Mouse (Mus musculus): ENCODE measurements around the gene Mtf1.

- TF ChIP-seq CTCF (IDR thresholded peaks at IDR 0.05; ENCODE audit: insufficient read depth, low read depth, low read length), result no peak
- TF ChIP-seq POLR2A (IDR thresholded peaks at IDR 0.05; ENCODE audit: insufficient read depth, low read depth, low read length), result no peak
These were observed 47.8 kb downstream of the Mtf1 start for GRCm38 (mm10) chr4:124849631-124850260.
